Mouse (Mus musculus): ENCODE data around the gene Tardbp.

DNA sequence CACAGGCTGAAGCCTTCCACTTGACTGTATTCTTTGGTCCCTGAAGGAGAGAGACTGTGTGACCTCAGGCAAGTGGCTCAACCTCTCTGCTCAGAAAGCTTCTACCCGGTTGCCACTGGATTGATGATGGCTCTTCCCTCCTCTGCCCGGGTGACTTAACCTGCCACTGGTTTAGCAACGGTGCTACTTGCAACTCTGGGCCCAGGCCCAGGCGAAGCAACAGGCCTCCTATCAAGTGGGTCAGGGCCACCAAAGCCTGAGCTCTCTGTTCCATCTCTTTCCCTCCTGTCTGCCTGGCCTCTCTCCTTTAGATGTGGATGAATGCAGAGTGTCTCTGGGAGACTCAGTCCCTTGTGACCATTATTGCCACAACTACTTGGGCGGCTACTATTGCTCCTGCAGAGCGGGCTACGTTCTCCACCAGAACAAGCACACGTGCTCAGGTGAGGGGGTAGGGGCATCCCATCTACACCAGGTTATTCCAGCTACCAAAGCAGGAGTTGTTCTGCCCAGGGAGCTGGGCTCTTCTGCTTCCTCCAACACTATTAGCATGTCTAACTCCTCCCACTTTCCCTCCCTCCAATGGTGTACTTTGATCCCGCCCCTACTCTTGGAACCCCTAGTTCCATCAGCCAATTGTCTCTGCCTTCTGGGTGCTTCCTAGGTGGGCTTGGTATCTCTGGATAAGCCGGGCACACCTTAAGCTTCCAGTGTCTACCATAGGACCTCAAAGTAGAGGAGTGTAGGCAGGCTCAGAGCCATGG is 23.3 kb downstream of the Tardbp start:
- no peak for TF ChIP-seq CTCF (IDR thresholded peaks at IDR 0.05; ENCODE audit: borderline replicate concordance, insufficient read depth, low read depth, low read length)
- TF ChIP-seq POLR2A (IDR thresholded peaks at IDR 0.05; ENCODE audit: borderline replicate concordance, insufficient read depth, low read length) = no peak

Data from cerebellum, adult 2 months (tissue).